22 mouse cellular contexts compared by ENCODE assay signal in genomic region chr11:116268313-116268712, GRCm38 (mm10). TPM values are rescaled to one million over a fixed set of nuclear protein-coding genes. Genes with fewer than 3 reads are reported as not detected.
DNase-seq lines count a peak whose midpoint lies in the region; ATAC-seq and TF ChIP-seq lines count a peak whose summit lies in the region.
"Had no signal": no experiment of that assay in that cellular context is flagged by ENCODE, and none has a peak within 500 bp of the region (broad histone marks: within the 10 kb centered on the region; RNA-seq: fewer than 3 reads in every experiment).

No protein-coding gene starts in this region.

- no peak for TF ChIP-seq POLR2A in small intestine, adult 2 months (IDR thresholded peaks at IDR 0.05; ENCODE audit: low read depth, low read length)

- no peak overlapping the region for H3K4me3 ChIP-seq in intestine, embryonic 15.5 days (replicated peaks)
- H3K4me3 ChIP-seq in intestine, embryonic 16.5 days (ENCODE audit: low read length): no peak overlapping the region
- H3K4me3 ChIP-seq in intestine, postnatal 0 days (ENCODE audit: low read depth, low read length): no peak overlapping the region
- no peak overlapping the region for H3K4me3 ChIP-seq in small intestine, adult 2 months (ENCODE audit: low read depth, low read length)
- no peak overlapping the region for H3K4me3 ChIP-seq in left cerebral cortex, adult 2 months
- no peak overlapping the region for H3K4me3 ChIP-seq in layer of hippocampus, adult 2 months

- intact Hi-C loops in left cerebral cortex, adult 2 months (cut with DNase I): no loop called here

- H3K27ac ChIP-seq in intestine, embryonic 15.5 days: no peak overlapping the region
- peak overlapping the region; percentile 57 for H3K27ac ChIP-seq in intestine, embryonic 16.5 days (ENCODE audit: low read length)
- peak overlapping the region; percentile 68 for H3K27ac ChIP-seq in intestine, postnatal 0 days (ENCODE audit: low read depth, low read length)
- peak overlapping the region; percentile 49; the same call in 1 of the 2 replicates for H3K27ac ChIP-seq in small intestine, adult 2 months (ENCODE audit: insufficient read depth, low read depth, low read length)
- no peak overlapping the region for H3K27ac ChIP-seq in left cerebral cortex, adult 2 months
- no peak overlapping the region for H3K27ac ChIP-seq in layer of hippocampus, adult 2 months

- WGBS in intestine, embryonic 15.5 days: 86% methylated on average over 6 of the region's 6 CpGs
- WGBS in intestine, embryonic 16.5 days: 83% methylated on average over 6 of the region's 6 CpGs
- WGBS in intestine, postnatal 0 days: 55% methylated on average over 6 of the region's 6 CpGs
- WGBS in small intestine, adult 2 months: 66% methylated on average over 6 of the region's 6 CpGs

- H3K27me3 ChIP-seq in intestine, embryonic 15.5 days (replicated peaks): no peaks in the 10 kb centered on the region
- no peaks in the 10 kb centered on the region for H3K27me3 ChIP-seq in intestine, embryonic 16.5 days (replicated peaks; ENCODE audit: control insufficient read depth, insufficient read depth, low read length)
- no peaks in the 10 kb centered on the region for H3K27me3 ChIP-seq in intestine, postnatal 0 days (replicated peaks; ENCODE audit: control insufficient read depth, insufficient read depth, low read length)
- H3K27me3 ChIP-seq in small intestine, adult 2 months (ENCODE audit: control insufficient read depth, insufficient read depth, low read length): no peaks in the 10 kb centered on the region
- H3K27me3 ChIP-seq: CH12.LX, Patski had no signal

- no peak overlapping the region for H3K4me2 ChIP-seq in intestine, embryonic 15.5 days (replicated peaks)
- no peak overlapping the region for H3K4me2 ChIP-seq in intestine, embryonic 16.5 days (ENCODE audit: low read depth, low read length)
- no peak overlapping the region; the same call in 1 of the 2 replicates for H3K4me2 ChIP-seq in intestine, postnatal 0 days (replicated peaks; ENCODE audit: low read depth)

- H3K9ac ChIP-seq in intestine, embryonic 15.5 days: no peak overlapping the region
- 0 out of 2 replicates have a peak overlapping the region, but pooled peaks have one; percentile 53 for H3K9ac ChIP-seq in intestine, embryonic 16.5 days (ENCODE audit: low read depth, low read length)
- H3K9ac ChIP-seq in intestine, postnatal 0 days (ENCODE audit: low read depth, low read length): no peak overlapping the region

- H3K9me3 ChIP-seq in intestine, embryonic 15.5 days: no peaks in the 10 kb centered on the region
- no peaks in the 10 kb centered on the region for H3K9me3 ChIP-seq in intestine, embryonic 16.5 days (ENCODE audit: control insufficient read depth, low read length)
- H3K9me3 ChIP-seq in intestine, postnatal 0 days (ENCODE audit: control insufficient read depth): no peaks in the 10 kb centered on the region
- H3K9me3 ChIP-seq: G1E had no signal

- TF ChIP-seq CTCF in intestine, postnatal 0 days (IDR thresholded peaks at IDR 0.05; ENCODE audit: low read depth): no peak
- no peak for TF ChIP-seq CTCF in small intestine, adult 2 months (IDR thresholded peaks at IDR 0.05; ENCODE audit: extremely low read depth, insufficient read length, insufficient replicate concordance, low read depth, low read length)
- no peak for TF ChIP-seq CTCF in left cerebral cortex, adult 2 months (IDR thresholded peaks at IDR 0.05)
- TF ChIP-seq CTCF in layer of hippocampus, adult 2 months (conservative IDR thresholded peaks at IDR 0.05): no peak

- DNase-seq in layer of hippocampus, postnatal 25 days (ENCODE audit: extremely low spot score in 1 of 2, low spot score in 1 of 2): no peak
- no peak for DNase-seq in kidney, postnatal 4 days
- no peak for DNase-seq in left cerebral cortex, adult 2 months (ENCODE audit: extremely low spot score in 1 of 2, low spot score in 2 of 2)
- DNase-seq in layer of hippocampus, adult 2 months (ENCODE audit: low spot score in 2 of 2): no peak
- DNase-seq: adrenal gland, adult 2 months; adrenal gland, adult 8-10 months; adrenal gland, postnatal 10 days; adrenal gland, postnatal 14 days; adrenal gland, postnatal 25 days; adrenal gland, postnatal 36 days; B cell, adult 2 months; cerebellum, adult 11 months; cerebellum, adult 11-12 months had no signal

- ATAC-seq in intestine, embryonic 15.5 days: peak; percentile 26; the same call in 1 of the 2 replicates
- peak; percentile 61 for ATAC-seq in intestine, embryonic 16.5 days
- peak; percentile 67 for ATAC-seq in intestine, postnatal 0 days
- ATAC-seq: activated CD4-positive, CD25-positive, alpha-beta regulatory T cell, adult 4 months; CD4-positive, CD25-positive, alpha-beta regulatory T cell, adult 4 months; Patski had no signal

- H3K4me1 ChIP-seq in intestine, embryonic 15.5 days (replicated peaks): peaks cover 12% of the 10 kb centered on the region
- H3K4me1 ChIP-seq in intestine, embryonic 16.5 days (ENCODE audit: control insufficient read depth, insufficient read depth, low read length): peaks cover 9% of the 10 kb centered on the region
- H3K4me1 ChIP-seq in intestine, postnatal 0 days (replicated peaks; ENCODE audit: control insufficient read depth, insufficient read depth, low read length): no peaks in the 10 kb centered on the region
- H3K4me1 ChIP-seq in small intestine, adult 2 months (ENCODE audit: control insufficient read depth, insufficient read depth, insufficient read length, low read length): peaks cover 10% of the 10 kb centered on the region

- H3K36me3 ChIP-seq in intestine, embryonic 15.5 days: peaks cover 54% of the 10 kb centered on the region
- H3K36me3 ChIP-seq in intestine, embryonic 16.5 days (ENCODE audit: control insufficient read depth, insufficient read depth, low read length): peaks cover 26% of the 10 kb centered on the region
- H3K36me3 ChIP-seq in intestine, postnatal 0 days (ENCODE audit: control insufficient read depth, insufficient read depth): peaks cover 70% of the 10 kb centered on the region
- H3K36me3 ChIP-seq in small intestine, adult 2 months (ENCODE audit: control insufficient read depth, insufficient read depth, low read length): peaks cover 45% of the 10 kb centered on the region

RNA-seq across cellular contexts. Expression of gene Srp68, which starts 5.7 kb away (rescaled TPM):
- polyA plus RNA-seq in intestine, embryonic 15.5 days (2015; fragmentation: Nextera tagmentation; extraction: Ambion mirVana): 95.2 and 96.7 TPM in 2 replicates
- 90.9 and 94.8 TPM in 2 replicates for polyA plus RNA-seq in intestine, embryonic 16.5 days (2015; fragmentation: Nextera tagmentation; extraction: Ambion mirVana)
- 45.2 and 48.7 TPM in 2 replicates for polyA plus RNA-seq in intestine, postnatal 0 days (2015; fragmentation: Nextera tagmentation; extraction: Ambion mirVana)
- polyA plus RNA-seq in small intestine, adult 2 months (2012; rRNA removed): 21.2 and 39.0 TPM in 2 replicates
- 10 to 100 TPM; 61.5 to 61.7 TPM for total RNA-seq in layer of hippocampus, postnatal 25 days (2021)
- 10 to 100 TPM; 70.5 to 75.4 TPM for total RNA-seq in left cerebral cortex, adult 2 months (2021)
- total RNA-seq in layer of hippocampus, adult 2 months (2021): 10 to 100 TPM; 63.7 to 64.1 TPM

RNA-seq across cellular contexts. Expression of gene Galr2, which starts 12.4 kb away (rescaled TPM):
- polyA plus RNA-seq in intestine, embryonic 15.5 days (2015; fragmentation: Nextera tagmentation; extraction: Ambion mirVana): 0.19 and 0.21 TPM in 2 replicates
- 0.16 and 0.31 TPM in 2 replicates for polyA plus RNA-seq in intestine, embryonic 16.5 days (2015; fragmentation: Nextera tagmentation; extraction: Ambion mirVana)
- 0.10 and 0.29 TPM in 2 replicates for polyA plus RNA-seq in intestine, postnatal 0 days (2015; fragmentation: Nextera tagmentation; extraction: Ambion mirVana)
- 3.1 and 9.5 TPM in 2 replicates for polyA plus RNA-seq in small intestine, adult 2 months (2012; rRNA removed)
- total RNA-seq in layer of hippocampus, postnatal 25 days (2021): not detected
- total RNA-seq in left cerebral cortex, adult 2 months (2021): not detected
- total RNA-seq in layer of hippocampus, adult 2 months (2021): not detected
- total RNA-seq: adrenal gland, postnatal 14 days; adrenal gland, postnatal 25 days; adrenal gland, postnatal 36 days had no signal
- polyA plus RNA-seq: activated CD4-positive, CD25-positive, alpha-beta regulatory T cell, adult 4 months; CD4-positive, CD25-positive, alpha-beta regulatory T cell, adult 4 months; G1E had no signal

RNA-seq across cellular contexts. Expression of gene Evpl, which starts 30.4 kb away (rescaled TPM):
- 3.3 and 3.4 TPM in 2 replicates for polyA plus RNA-seq in intestine, embryonic 15.5 days (2015; fragmentation: Nextera tagmentation; extraction: Ambion mirVana)
- 1.9 and 2.5 TPM in 2 replicates for polyA plus RNA-seq in intestine, embryonic 16.5 days (2015; fragmentation: Nextera tagmentation; extraction: Ambion mirVana)
- polyA plus RNA-seq in intestine, postnatal 0 days (2015; fragmentation: Nextera tagmentation; extraction: Ambion mirVana): 1.2 and 1.3 TPM in 2 replicates
- polyA plus RNA-seq in small intestine, adult 2 months (2012; rRNA removed): 6.3 and 12.1 TPM in 2 replicates
- under 1 TPM; 0.26 to 0.59 TPM for total RNA-seq in layer of hippocampus, postnatal 25 days (2021)
- 1 to 10 TPM; 1.4 to 1.5 TPM for total RNA-seq in left cerebral cortex, adult 2 months (2021)
- under 1 TPM; 0.67 to 0.93 TPM for total RNA-seq in layer of hippocampus, adult 2 months (2021)
- polyA plus RNA-seq: activated CD4-positive, CD25-positive, alpha-beta regulatory T cell, adult 4 months; CD4-positive, CD25-positive, alpha-beta regulatory T cell, adult 4 months had no signal

RNA-seq across cellular contexts. Expression of gene Exoc7, which starts 38.7 kb away (rescaled TPM):
- polyA plus RNA-seq in intestine, embryonic 15.5 days (2015; fragmentation: Nextera tagmentation; extraction: Ambion mirVana): 52.1 and 52.5 TPM in 2 replicates
- 52.5 and 54.6 TPM in 2 replicates for polyA plus RNA-seq in intestine, embryonic 16.5 days (2015; fragmentation: Nextera tagmentation; extraction: Ambion mirVana)
- 44.6 and 49.2 TPM in 2 replicates for polyA plus RNA-seq in intestine, postnatal 0 days (2015; fragmentation: Nextera tagmentation; extraction: Ambion mirVana)
- polyA plus RNA-seq in small intestine, adult 2 months (2012; rRNA removed): 12.2 and 24.1 TPM in 2 replicates
- total RNA-seq in layer of hippocampus, postnatal 25 days (2021): 10 to 100 TPM; 85.0 to 87.2 TPM
- total RNA-seq in left cerebral cortex, adult 2 months (2021): 10 to 100 TPM; 89.8 to 98.5 TPM
- total RNA-seq in layer of hippocampus, adult 2 months (2021): 10 to 100 TPM; 83.2 to 94.8 TPM

Comparison
In these comparisons a context has a peak if more than half of its experiments do, and no peak if none do; other contexts are left out.
1. H3K27ac ChIP-seq: peak in intestine, embryonic 16.5 days (single experiment), intestine, postnatal 0 days (single experiment) and small intestine, adult 2 months (single experiment); none in intestine, embryonic 15.5 days (single experiment), left cerebral cortex, adult 2 months (single experiment) and layer of hippocampus, adult 2 months (single experiment).
2. Peak in every context shown above with its lines, with median percentiles within 50 percentile points of each other: ATAC-seq.